Mouse (Mus musculus) MEL (cell line): ENCODE measurements around the gene Col4a3.

Source experiments
- CHD1 ChIP-seq: IDR thresholded peaks from 2 replicates; pipeline ENCODE4 v1.6.1; 2012; ENCODE audit warnings: low read depth, mild to moderate bottlenecking, inconsistent platforms, low read length, improper control_type of control experiment
- CTCF ChIP-seq, 3 experiments: IDR thresholded peaks in 2 of 3; conservative IDR thresholded peaks in 1 of 3; 2 replicates each; pipeline ENCODE4 v1.5.1; 2011 to 2012; ENCODE audit warnings: low read length in 3 of 3, low read depth in 2 of 3, mild to moderate bottlenecking in 2 of 3, improper control_type of control experiment in 1 of 3, inconsistent platforms in 1 of 3, mixed read lengths in 1 of 3, moderate library complexity in 1 of 3; ENCODE audit not compliant: control insufficient read depth in 1 of 3, insufficient read depth in 1 of 3, poor library complexity in 1 of 3, severe bottlenecking in 1 of 3
- MXI1 ChIP-seq: IDR thresholded peaks from 2 replicates; pipeline ENCODE4 v1.6.1; 2011; ENCODE audit warnings: mild to moderate bottlenecking, low read depth, low read length, improper control_type of control experiment
- POLR2A ChIP-seq, 2 experiments: IDR thresholded peaks; 2 replicates each; pipeline ENCODE4 v1.6.1; 2011 to 2012; ENCODE audit warnings: low read length in 2 of 2, mild to moderate bottlenecking in 2 of 2, control low read depth in 1 of 2, improper control_type of control experiment in 1 of 2, low read depth in 1 of 2, moderate library complexity in 1 of 2; ENCODE audit not compliant: control insufficient read depth in 1 of 2, insufficient read depth in 1 of 2, poor library complexity in 1 of 2
- POLR2AphosphoS5 ChIP-seq: IDR thresholded peaks from 2 replicates; pipeline ENCODE4 v1.6.1; 2012; ENCODE audit warnings: low read depth, borderline replicate concordance, mild to moderate bottlenecking, inconsistent platforms, low read length, moderate library complexity, mixed read lengths
- USF1 ChIP-seq: IDR thresholded peaks from 2 replicates; pipeline ENCODE4 v1.6.1; 2014; ENCODE audit warnings: low read depth, mild to moderate bottlenecking, inconsistent platforms, low read length, improper control_type of control experiment, moderate library complexity
- ZKSCAN1 ChIP-seq: IDR thresholded peaks from 2 replicates; pipeline ENCODE4 v1.6.1; 2012; ENCODE audit warnings: low read depth, mild to moderate bottlenecking, inconsistent platforms, low read length, improper control_type of control experiment, moderate library complexity

DNA sequence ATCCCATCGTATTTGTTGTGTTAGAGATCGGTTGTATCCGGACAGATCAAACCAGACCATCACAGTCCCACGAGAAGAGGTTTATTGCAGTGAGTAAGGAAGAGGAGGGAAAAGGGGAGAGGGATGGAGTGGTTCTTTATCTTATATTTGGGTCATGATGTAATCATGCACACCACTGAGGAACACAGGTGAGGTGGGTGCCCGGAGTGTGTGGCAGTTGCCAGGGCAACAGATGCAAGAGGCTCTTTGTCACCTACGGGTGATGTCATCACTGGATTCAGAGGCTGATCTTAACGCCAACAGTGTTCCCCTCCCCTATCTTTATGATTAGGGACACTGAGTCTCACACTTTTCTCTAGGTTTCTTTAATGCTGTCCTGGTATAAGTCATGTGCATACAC, 18.6 kb downstream of the Col4a3 start:
- no peak for TF ChIP-seq CTCF (IDR thresholded peaks at IDR 0.05 in 2 of 3, conservative IDR thresholded peaks at IDR 0.05 in 1 of 3; ENCODE audit: control insufficient read depth in 1 of 3, insufficient read depth in 1 of 3, low read depth in 2 of 3, low read length in 3 of 3, poor library complexity in 1 of 3, severe bottlenecking in 1 of 3)
- no peak for TF ChIP-seq POLR2A (IDR thresholded peaks at IDR 0.05; ENCODE audit: control insufficient read depth in 1 of 2, insufficient read depth in 1 of 2, low read depth in 1 of 2, low read length in 2 of 2, poor library complexity in 1 of 2)
- no peak for TF ChIP-seq POLR2AphosphoS5
- TF ChIP-seq CHD1 = no peak
- no peak for TF ChIP-seq ZKSCAN1
- no peak for TF ChIP-seq USF1
- no peak for TF ChIP-seq MXI1
